Comparison of ENCODE assay signal across 23 mouse cellular contexts in the genomic region with DNA sequence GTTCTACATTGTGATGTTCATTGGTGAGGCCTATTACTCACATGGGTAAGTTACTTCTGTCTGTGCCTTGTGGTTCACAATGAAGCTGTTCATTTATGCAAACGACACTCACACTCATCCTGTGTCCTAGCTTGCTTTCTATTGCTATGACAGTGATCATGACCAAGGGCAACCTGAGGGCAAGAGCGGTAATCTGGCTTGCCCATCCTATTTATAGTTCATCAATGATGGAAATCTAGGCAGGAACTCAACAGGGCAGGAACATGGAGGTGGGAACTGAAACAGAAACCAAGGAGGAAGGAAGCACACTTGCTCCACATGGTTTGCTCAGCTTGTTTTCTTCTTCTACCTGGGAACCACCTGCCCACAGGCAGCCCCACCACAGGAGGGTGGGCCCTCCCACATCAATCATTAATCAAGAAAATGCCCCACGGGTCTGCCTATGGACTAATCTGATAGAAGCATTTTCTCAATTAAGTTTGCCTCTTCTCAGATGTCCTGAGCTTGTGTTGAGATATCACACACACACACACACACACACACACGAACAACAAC. TPM values are rescaled to one million over a fixed set of nuclear protein-coding genes. Genes with fewer than 3 reads are reported as not detected.
DNase-seq lines count a peak whose midpoint lies in the region; TF ChIP-seq lines count a peak whose summit lies in the region.
"Had no signal": no experiment of that assay in that cellular context is flagged by ENCODE, and none has a peak within 500 bp of the region (broad histone marks: within the 10 kb centered on the region; RNA-seq: fewer than 3 reads in every experiment).

No protein-coding gene starts in this region.

- TF ChIP-seq CTCF in small intestine, adult 2 months (IDR thresholded peaks at IDR 0.05; ENCODE audit: extremely low read depth, insufficient read length, insufficient replicate concordance, low read depth, low read length), result no peak

- 50% methylated on average over 4 of the region's 4 CpGs for WGBS in small intestine, adult 2 months

- H3K4me3 ChIP-seq in small intestine, adult 2 months (ENCODE audit: low read depth, low read length), result no peak overlapping the region
- H3K4me3 ChIP-seq: embryonic facial prominence, embryonic 12.5 days; liver, embryonic 15.5 days; myocyte; neural tube, embryonic 12.5 days had no signal

- no peak for TF ChIP-seq POLR2A in small intestine, adult 2 months (IDR thresholded peaks at IDR 0.05; ENCODE audit: low read depth, low read length)

- intact Hi-C loops in left cerebral cortex, postnatal 25 days (cut with DNase I), result no loop called here
- intact Hi-C loops in heart, postnatal 10 days (cut with DNase I), result no loop called here

- no peaks in the 10 kb centered on the region for H3K36me3 ChIP-seq in small intestine, adult 2 months (ENCODE audit: control insufficient read depth, insufficient read depth, low read length)
- H3K36me3 ChIP-seq: embryonic facial prominence, embryonic 12.5 days; liver, embryonic 15.5 days; neural tube, embryonic 12.5 days had no signal

- peak; percentile 48 for DNase-seq in A20 (ENCODE audit: low read depth, low spot score)
- DNase-seq in B cell, adult 2 months, result peak; percentile 70 to 76
- peak; percentile 54 for DNase-seq in T-cell, adult 2 months (ENCODE audit: low spot score)
- no peak for DNase-seq in lung, postnatal 4 days
- DNase-seq in kidney, postnatal 25 days, result no peak
- no peak for DNase-seq in left cerebral cortex, postnatal 25 days (ENCODE audit: low spot score in 2 of 2)
- DNase-seq in heart, postnatal 10 days, result no peak
- DNase-seq: adrenal gland, adult 8-10 months; cerebellum, adult 9-10 months; embryo, embryonic 11 days; gastrocnemius, postnatal 25 days; heart, adult 18-20 months; kidney, adult 2 months; kidney, postnatal 4 days; liver; lung, embryonic 14.5 days; right cerebral cortex, postnatal 4 days had no signal

- H3K27ac ChIP-seq in small intestine, adult 2 months (ENCODE audit: insufficient read depth, low read depth, low read length), result peak overlapping the region; percentile 17; the same call in 1 of the 2 replicates
- H3K27ac ChIP-seq: embryonic facial prominence, embryonic 12.5 days; hindbrain, embryonic 14.5 days; liver, embryonic 15.5 days; neural tube, embryonic 12.5 days had no signal

- H3K4me1 ChIP-seq in small intestine, adult 2 months (ENCODE audit: control insufficient read depth, insufficient read depth, insufficient read length, low read length), result peaks cover 21% of the 10 kb centered on the region; the same call in 1 of the 2 replicates
- H3K4me1 ChIP-seq: liver, embryonic 15.5 days; neural tube, embryonic 12.5 days had no signal

- H3K27me3 ChIP-seq in small intestine, adult 2 months (ENCODE audit: control insufficient read depth, insufficient read depth, low read length), result no peaks in the 10 kb centered on the region
- H3K27me3 ChIP-seq: embryonic facial prominence, embryonic 12.5 days; neural tube, embryonic 12.5 days had no signal

RNA-seq across cellular contexts. Expression of gene Carmil1, which starts 50.0 kb away (rescaled TPM):
- polyA plus RNA-seq in small intestine, adult 2 months (2012; rRNA removed), result 3.6 and 9.8 TPM in 2 replicates
- total RNA-seq in left cerebral cortex, postnatal 25 days (2021), result 10 to 100 TPM; 27.4 to 37.2 TPM
- 10 to 100 TPM in 1 of 2 experiments, 1 to 10 TPM in 1; 4.5 to 10.9 TPM for total RNA-seq in heart, postnatal 10 days (2021)

Comparison
In these comparisons a context has a peak if more than half of its experiments do, and no peak if none do; other contexts are left out.
1. DNase-seq: peak in A20 (single experiment), B cell, adult 2 months (2 of 2) and T-cell, adult 2 months (single experiment); none in lung, postnatal 4 days (0 of 2), kidney, postnatal 25 days (0 of 2), left cerebral cortex, postnatal 25 days (0 of 2) and heart, postnatal 10 days (0 of 2).